Mouse (Mus musculus) T-helper 17 cell (primary cell): ENCODE results near the gene Rhox2c.
"Not testable (repeated sequence)": the region's sequence is repeated elsewhere in the genome, so short reads cannot be mapped to it uniquely, and the experiment has no call there.

Experiments used
- in situ Hi-C, 2 experiments: fragments of 300-600 bp; cut with MboI, MseI; formaldehyde crosslinking; loops; 1 replicate in 1 of 2; 2 replicates in 1 of 2; pipeline ENCODE4 v1.15.1; 2025; ENCODE audit warnings: high pct_unique_total_duplicates in 2 of 2

The Rhox2c gene

GRCm38 (mm10) chrX:37453380-37453779 is at the start of gene Rhox2c:
Rhox2c (plus strand) TSS chrX:37453680.
- in situ Hi-C loops, result loop anchor here (5.0 to 10.0 kb wide), 2 partner anchors 119 to 209 kb away; partner anchors contain the start of genes Rhox2f (in 2 of the 2), Rhox2a (in 1 of the 2) and Rhox3a (in 1 of the 2)

DNA sequence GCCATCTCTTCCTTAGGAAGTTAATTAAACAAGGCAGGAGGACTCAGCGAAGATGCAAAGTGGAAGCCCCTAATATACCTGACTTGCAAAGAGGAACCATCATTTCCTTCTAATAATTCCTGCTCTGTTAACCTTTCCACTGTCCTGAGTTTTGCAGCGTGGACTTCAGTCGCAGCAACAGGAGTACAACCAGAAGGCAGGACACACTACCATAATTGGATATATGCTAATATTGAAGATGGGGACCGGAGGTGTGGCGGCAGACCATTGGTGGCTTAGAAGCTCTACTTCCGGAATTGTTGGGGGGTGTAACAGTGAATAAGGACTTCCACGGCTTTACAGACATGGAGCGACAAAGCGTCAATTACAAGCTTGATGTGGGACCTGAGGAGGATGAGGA is 41.7 kb upstream of the Rhox2c start, which contains the start of gene Rhox2b:
Gene Rhox2b, plus strand, starts transcription at position 301 of the 400 bp plus-strand sequence.
- in situ Hi-C loops, result loop anchor here (10.0 to 25.0 kb wide), 2 partner anchors 163 to 401 kb away; partner anchors contain the start of genes Rhox5 (in 2 of the 2) and Rhox2f (in 1 of the 2)

GRCm38 (mm10) chrX:37432194-37432593 is 21.3 kb upstream of the Rhox2c start, which contains the start of gene Rhox4b:
Rhox4b (plus strand) TSS chrX:37432494.
- in situ Hi-C loops, result loop anchor here in 1 of 2 experiments (10.0 kb wide), 1 partner anchor 133 kb away; no protein-coding TSS in a partner anchor

DNA sequence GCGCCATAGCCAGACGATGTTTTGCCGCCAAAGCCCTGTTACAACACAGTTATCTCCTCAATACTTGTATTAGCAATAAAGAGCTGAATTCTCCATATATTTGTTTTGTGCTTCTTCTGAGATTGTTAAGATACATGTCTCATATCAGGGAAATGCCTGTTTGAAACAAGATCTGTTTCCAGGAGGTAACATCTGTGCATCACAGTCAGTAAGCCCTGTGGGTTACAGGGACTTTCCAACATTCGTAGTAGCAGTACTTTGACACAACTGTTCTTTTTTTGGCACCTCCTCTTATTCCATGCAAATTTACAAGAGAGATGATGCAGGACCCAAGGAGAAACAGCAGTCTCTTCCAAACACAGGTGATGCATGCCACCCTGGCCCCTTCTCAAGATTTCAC is 4.8 kb downstream of the Rhox2c start, which contains the start of gene Rhox3c:
Gene Rhox3c, plus strand, starts transcription at position 301 of the 400 bp plus-strand sequence.
- in situ Hi-C loops, result loop anchor here (5.0 to 10.0 kb wide), 3 partner anchors 41 to 213 kb away; partner anchors contain the start of genes Rhox2a (in 1 of the 2), Rhox3a (in 1 of the 2) and Rhox3e (in 1 of the 2)

DNA sequence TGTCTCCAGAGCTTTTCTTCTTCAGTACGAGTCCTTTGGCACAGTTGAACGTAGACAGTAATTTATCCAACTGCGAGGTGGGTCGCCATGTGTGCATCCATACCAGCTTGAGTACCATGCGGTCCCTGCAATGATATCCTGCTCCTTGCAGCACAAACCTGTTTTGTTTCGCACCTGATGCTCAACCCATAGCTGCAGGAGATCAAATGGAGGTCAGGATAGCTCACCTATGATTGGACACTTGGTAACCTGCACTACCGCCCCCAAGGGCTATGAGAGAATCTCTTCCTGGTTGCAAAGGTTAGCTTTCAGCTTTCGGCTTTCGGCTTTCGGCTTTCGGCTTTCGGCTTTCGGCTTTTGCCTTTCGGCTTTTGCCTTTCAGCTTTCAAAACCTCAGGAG is 26.6 kb downstream of the Rhox2c start, which contains the start of gene Rhox4c:
Gene Rhox4c, plus strand, starts transcription at position 301 of the 400 bp plus-strand sequence.
- in situ Hi-C loops, result loop anchor here in 1 of 2 experiments (10.0 to 25.0 kb wide), 2 partner anchors 215 to 332 kb away; partner anchors contain the start of genes Rhox4a and Rhox5

- in situ Hi-C loops, result not testable (repeated sequence)
Observed at GRCm38 (mm10) chrX:37514059-37514458, 60.6 kb downstream of the Rhox2c start, which contains the start of gene Rhox4d. Rhox4d (plus strand) TSS chrX:37514359.
